Mouse (Mus musculus) ES-Bruce4 (cell line): ENCODE measurements around the gene Klhl26.

ENCODE experiments used
- CTCF ChIP-seq: IDR thresholded peaks from one replicate; pipeline ENCODE4 v1.8.1; 2011; ENCODE audit warnings: low read depth, low read length
- EP300 ChIP-seq: IDR thresholded peaks from 2 replicates; pipeline ENCODE4 v1.6.1; 2011; ENCODE audit warnings: low read depth, low read length; ENCODE audit not compliant: insufficient read depth

- TF ChIP-seq CTCF (no peak), EP300 (no peak)
Measured at GRCm38 (mm10) chr8:70432991-70433536, 43.7 kb downstream of the Klhl26 start.
